Comparison of ENCODE assay signal across 12 mouse cellular contexts in the genomic region with DNA sequence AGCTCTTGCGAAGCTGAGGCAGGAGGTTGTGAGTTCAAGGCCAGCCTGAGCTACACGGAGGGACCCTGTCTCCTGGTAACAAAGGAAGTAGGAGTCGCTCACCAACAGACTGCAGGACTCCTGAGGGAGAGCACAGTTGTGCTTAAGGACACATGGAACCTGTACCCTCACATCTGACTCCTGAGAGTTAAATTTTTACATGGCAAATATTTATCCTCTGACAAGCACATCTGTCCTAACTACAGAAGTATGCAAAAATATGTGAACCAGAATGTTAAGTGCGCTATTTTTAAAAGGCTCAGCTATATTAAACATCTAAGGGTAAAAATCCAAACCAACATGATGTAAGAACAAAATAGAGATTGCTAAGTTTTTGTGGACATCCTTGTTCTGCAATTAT.
"Had no signal": no experiment of that assay in that cellular context is flagged by ENCODE, and none has a peak within 500 bp of the region (broad histone marks: within the 10 kb centered on the region; RNA-seq: fewer than 3 reads in every experiment).

No protein-coding gene starts in this region.

- H3K27me3 ChIP-seq: liver, embryonic 12.5 days; midbrain, embryonic 12.5 days; neural tube, embryonic 13.5 days had no signal

- H3K4me1 ChIP-seq: limb, embryonic 10.5 days had no signal

- H3K27ac ChIP-seq: left cerebral cortex, adult 2 months; limb, embryonic 10.5 days; liver, embryonic 12.5 days; midbrain, embryonic 12.5 days; neural tube, embryonic 13.5 days had no signal

- H3K9ac ChIP-seq: liver, embryonic 12.5 days; midbrain, embryonic 12.5 days; neural tube, embryonic 13.5 days had no signal

- ATAC-seq: liver, embryonic 12.5 days; midbrain, embryonic 16.5 days had no signal

- H3K36me3 ChIP-seq: limb, embryonic 10.5 days; liver, embryonic 12.5 days; midbrain, embryonic 12.5 days; neural tube, embryonic 13.5 days had no signal

- DNase-seq: kidney, adult 11 months; retina, postnatal 1 day; right cerebral cortex, postnatal 4 days; spleen, adult 18-20 months; thymus, adult 18-20 months; thymus, postnatal 14 days had no signal

- H3K4me3 ChIP-seq: left cerebral cortex, adult 2 months; limb, embryonic 10.5 days; liver, embryonic 12.5 days; midbrain, embryonic 12.5 days; neural tube, embryonic 13.5 days had no signal

- H3K9me3 ChIP-seq: limb, embryonic 10.5 days; liver, embryonic 12.5 days; midbrain, embryonic 12.5 days; neural tube, embryonic 13.5 days had no signal

- H3K4me2 ChIP-seq: liver, embryonic 12.5 days; midbrain, embryonic 12.5 days; neural tube, embryonic 13.5 days had no signal
